Mouse (Mus musculus) mesoderm, embryonic 11.5 days (tissue): Measurements from ENCODE around the gene Tmem120a.

Experiments used
- DNase-seq: peaks from one replicate; pipeline ENCODE4 v3.0.0-alpha.2; 2012; ENCODE audit warnings: low read depth, low spot score

Tmem120a gene

GRCm38 (mm10) chr5:135733071-135733470, 11.2 kb downstream of the Tmem120a start:
- no peak for DNase-seq

- DNase-seq = no peak
Observed at GRCm38 (mm10) chr5:135731322-135731721, 12.9 kb downstream of the Tmem120a start.

GRCm38 (mm10) chr5:135730916-135731315, 13.3 kb downstream of the Tmem120a start:
- no peak for DNase-seq

- no peak for DNase-seq
Observed at GRCm38 (mm10) chr5:135730278-135730677, 14.0 kb downstream of the Tmem120a start.

- DNase-seq = no peak
Observed at GRCm38 (mm10) chr5:135729351-135729750, 14.9 kb downstream of the Tmem120a start.

- no peak for DNase-seq
Observed at GRCm38 (mm10) chr5:135728361-135728760, 15.9 kb downstream of the Tmem120a start.

GRCm38 (mm10) chr5:135727871-135728270, 16.4 kb downstream of the Tmem120a start:
- no peak for DNase-seq

- no peak for DNase-seq
Observed at GRCm38 (mm10) chr5:135726641-135727346, 17.5 kb downstream of the Tmem120a start.

GRCm38 (mm10) chr5:135725991-135726390, 18.3 kb downstream of the Tmem120a start:
- DNase-seq = no peak

GRCm38 (mm10) chr5:135725391-135725841, 18.8 kb downstream of the Tmem120a start:
- DNase-seq = peak; percentile 78

GRCm38 (mm10) chr5:135724536-135725322, 19.5 kb downstream of the Tmem120a start:
- DNase-seq = peak; percentile 72

- DNase-seq = no peak
Observed at GRCm38 (mm10) chr5:135723165-135723751, 21.0 kb downstream of the Tmem120a start.

GRCm38 (mm10) chr5:135722121-135722520, 22.1 kb downstream of the Tmem120a start:
- no peak for DNase-seq

GRCm38 (mm10) chr5:135721076-135721475, 23.2 kb downstream of the Tmem120a start:
- DNase-seq = no peak

- DNase-seq = no peak
Observed at GRCm38 (mm10) chr5:135720121-135720520, 24.1 kb downstream of the Tmem120a start.

GRCm38 (mm10) chr5:135719586-135720120, 24.6 kb downstream of the Tmem120a start:
- DNase-seq = no peak

GRCm38 (mm10) chr5:135715624-135716023, 28.6 kb downstream of the Tmem120a start:
- DNase-seq = no peak

- no peak for DNase-seq
Observed at GRCm38 (mm10) chr5:135713441-135714218, 30.6 kb downstream of the Tmem120a start.

GRCm38 (mm10) chr5:135712803-135713202, 31.4 kb downstream of the Tmem120a start:
- no peak for DNase-seq

GRCm38 (mm10) chr5:135711582-135712355, 32.5 kb downstream of the Tmem120a start:
- DNase-seq = no peak
